Mouse (Mus musculus): ENCODE data around the gene Crlf1.

The Crlf1 gene

GRCm38 (mm10) chr8:70492664-70493640 lies at the start of gene Crlf1:
TSS of gene Crlf1 (plus strand) at chr8:70493158.
- in situ Hi-C loops (cut with MboI; ENCODE audit: low sequenced_read_pairs): no loop called here

- in situ Hi-C loops (cut with MboI; ENCODE audit: low sequenced_read_pairs): no loop called here
Measured at GRCm38 (mm10) chr8:70443326-70443725, 49.6 kb upstream of the Crlf1 start.

- in situ Hi-C loops (cut with MboI; ENCODE audit: low sequenced_read_pairs): no loop called here
Measured at GRCm38 (mm10) chr8:70445988-70446387, 47.0 kb upstream of the Crlf1 start.

GRCm38 (mm10) chr8:70447639-70448420 lies 45.1 kb upstream of the Crlf1 start:
- in situ Hi-C loops (cut with MboI; ENCODE audit: low sequenced_read_pairs): no loop called here

GRCm38 (mm10) chr8:70452196-70452966 lies 40.6 kb upstream of the Crlf1 start:
- in situ Hi-C loops (cut with MboI; ENCODE audit: low sequenced_read_pairs): no loop called here

- in situ Hi-C loops (cut with MboI; ENCODE audit: low sequenced_read_pairs): no loop called here
Measured at GRCm38 (mm10) chr8:70453852-70454251, 39.1 kb upstream of the Crlf1 start.

GRCm38 (mm10) chr8:70456996-70457395 lies 36.0 kb upstream of the Crlf1 start:
- in situ Hi-C loops (cut with MboI; ENCODE audit: low sequenced_read_pairs): no loop called here

- in situ Hi-C loops (cut with MboI; ENCODE audit: low sequenced_read_pairs): no loop called here
Measured at GRCm38 (mm10) chr8:70457882-70458281, 35.1 kb upstream of the Crlf1 start.

- in situ Hi-C loops (cut with MboI; ENCODE audit: low sequenced_read_pairs): no loop called here
Measured at GRCm38 (mm10) chr8:70458462-70458861, 34.5 kb upstream of the Crlf1 start.

- in situ Hi-C loops (cut with MboI; ENCODE audit: low sequenced_read_pairs): no loop called here
Measured at GRCm38 (mm10) chr8:70459636-70460035, 33.3 kb upstream of the Crlf1 start.

GRCm38 (mm10) chr8:70460199-70460598 lies 32.8 kb upstream of the Crlf1 start:
- in situ Hi-C loops (cut with MboI; ENCODE audit: low sequenced_read_pairs): no loop called here

GRCm38 (mm10) chr8:70460606-70461005 lies 32.4 kb upstream of the Crlf1 start:
- in situ Hi-C loops (cut with MboI; ENCODE audit: low sequenced_read_pairs): no loop called here

- in situ Hi-C loops (cut with MboI; ENCODE audit: low sequenced_read_pairs): no loop called here
Measured at GRCm38 (mm10) chr8:70461765-70462515, 31.0 kb upstream of the Crlf1 start.

- in situ Hi-C loops (cut with MboI; ENCODE audit: low sequenced_read_pairs): no loop called here
Measured at GRCm38 (mm10) chr8:70462516-70462813, 30.5 kb upstream of the Crlf1 start.

GRCm38 (mm10) chr8:70463306-70463705 lies 29.7 kb upstream of the Crlf1 start:
- in situ Hi-C loops (cut with MboI; ENCODE audit: low sequenced_read_pairs): no loop called here

- in situ Hi-C loops (cut with MboI; ENCODE audit: low sequenced_read_pairs): no loop called here
Measured at GRCm38 (mm10) chr8:70464162-70464561, 28.8 kb upstream of the Crlf1 start.

GRCm38 (mm10) chr8:70465701-70466100 lies 27.3 kb upstream of the Crlf1 start:
- in situ Hi-C loops (cut with MboI; ENCODE audit: low sequenced_read_pairs): no loop called here

- in situ Hi-C loops (cut with MboI; ENCODE audit: low sequenced_read_pairs): no loop called here
Measured at GRCm38 (mm10) chr8:70466305-70466704, 26.7 kb upstream of the Crlf1 start.

GRCm38 (mm10) chr8:70466771-70467170 lies 26.2 kb upstream of the Crlf1 start:
- in situ Hi-C loops (cut with MboI; ENCODE audit: low sequenced_read_pairs): no loop called here

- in situ Hi-C loops (cut with MboI; ENCODE audit: low sequenced_read_pairs): no loop called here
Measured at GRCm38 (mm10) chr8:70467229-70467725, 25.7 kb upstream of the Crlf1 start.
